Mouse (Mus musculus) MEL (cell line): ENCODE measurements around the gene Sarnp. TPM values are rescaled to one million over a fixed set of nuclear protein-coding genes. Genes with fewer than 3 reads are reported as not detected.

Experiments used
- DNase-seq: peaks from one replicate; pipeline ENCODE4 v3.0.0; 2011; ENCODE audit warnings: low read depth, low spot score
- H3K27ac ChIP-seq: 2 replicates; pipeline ENCODE4 v1.5.1; 2012; ENCODE audit warnings: low read depth, mild to moderate bottlenecking, control low read depth, low read length, moderate library complexity; ENCODE audit not compliant: control insufficient read depth
- H3K27me3 ChIP-seq, 2 experiments: fragments of 150-350 bp in 1 of 2; sonication (generic) in 1 of 2; 2 replicates each; pipeline ENCODE4 v1.6.1; 2012; ENCODE audit warnings: low read length in 2 of 2, mild to moderate bottlenecking in 2 of 2, improper control_type of control experiment in 1 of 2, moderate library complexity in 1 of 2; ENCODE audit not compliant: insufficient read depth in 2 of 2, control insufficient read depth in 1 of 2
- H3K36me3 ChIP-seq, 2 experiments: 2 replicates each; pipeline ENCODE4 v1.6.1; 2012 to 2014; ENCODE audit warnings: low read length in 2 of 2, improper control_type of control experiment in 1 of 2, inconsistent platforms in 1 of 2, mild to moderate bottlenecking in 1 of 2; ENCODE audit not compliant: insufficient read depth in 2 of 2, control insufficient read depth in 1 of 2
- H3K4me1 ChIP-seq, 2 experiments: fragments of 150-350 bp in 1 of 2; sonication (generic) in 1 of 2; 2 replicates each; pipeline ENCODE4 v1.6.1; 2012; ENCODE audit warnings: low read length in 2 of 2, improper control_type of control experiment in 1 of 2, mild to moderate bottlenecking in 1 of 2; ENCODE audit not compliant: insufficient read depth in 2 of 2, control insufficient read depth in 1 of 2
- H3K4me3 ChIP-seq, 2 experiments: fragments of 150-350 bp in 1 of 2; sonication (generic) in 1 of 2; 2 replicates each; pipeline ENCODE4 v1.5.1; 2012; ENCODE audit warnings: low read depth in 2 of 2, low read length in 2 of 2, mild to moderate bottlenecking in 2 of 2, moderate library complexity in 2 of 2, control low read depth in 1 of 2, improper control_type of control experiment in 1 of 2; ENCODE audit not compliant: control insufficient read depth in 1 of 2, insufficient read depth in 1 of 2
- H3K79me2 ChIP-seq: 2 replicates; pipeline ENCODE4 v1.6.1; 2012; ENCODE audit warnings: mild to moderate bottlenecking, low read length, moderate library complexity; ENCODE audit not compliant: control insufficient read depth, poor library complexity, insufficient read depth
- H3K9ac ChIP-seq: 2 replicates; pipeline ENCODE4 v1.6.1; 2012; ENCODE audit warnings: low read depth, mild to moderate bottlenecking, control low read depth, low read length, moderate library complexity; ENCODE audit not compliant: control insufficient read depth, poor library complexity, severe bottlenecking
- H3K9me3 ChIP-seq: fragments of 150-350 bp; sonication (generic); replicated peaks from 2 replicates; pipeline ENCODE4 v1.6.1; 2012; ENCODE audit warnings: mild to moderate bottlenecking, low read length, improper control_type of control experiment, moderate library complexity; ENCODE audit not compliant: insufficient read depth
- BHLHE40 ChIP-seq: IDR thresholded peaks from 2 replicates; pipeline ENCODE4 v1.6.1; 2012; ENCODE audit warnings: low read depth, mild to moderate bottlenecking, inconsistent platforms, low read length, improper control_type of control experiment, borderline replicate concordance
- CTCF ChIP-seq, 3 experiments: IDR thresholded peaks in 2 of 3; conservative IDR thresholded peaks in 1 of 3; 2 replicates each; pipeline ENCODE4 v1.5.1; 2011 to 2012; ENCODE audit warnings: low read length in 3 of 3, low read depth in 2 of 3, mild to moderate bottlenecking in 2 of 3, improper control_type of control experiment in 1 of 3, inconsistent platforms in 1 of 3, mixed read lengths in 1 of 3, moderate library complexity in 1 of 3; ENCODE audit not compliant: control insufficient read depth in 1 of 3, insufficient read depth in 1 of 3, poor library complexity in 1 of 3, severe bottlenecking in 1 of 3
- ETS1 ChIP-seq: IDR thresholded peaks from 2 replicates; pipeline ENCODE4 v1.6.1; 2012; ENCODE audit warnings: low read depth, mild to moderate bottlenecking, inconsistent platforms, low read length, improper control_type of control experiment, moderate library complexity
- MAX ChIP-seq: IDR thresholded peaks from 2 replicates; pipeline ENCODE4 v1.6.1; 2011; ENCODE audit warnings: low read length, improper control_type of control experiment
- MAZ ChIP-seq: IDR thresholded peaks from 2 replicates; pipeline ENCODE4 v1.6.1; 2012; ENCODE audit warnings: low read depth, mild to moderate bottlenecking, inconsistent platforms, low read length, improper control_type of control experiment
- MYB ChIP-seq: IDR thresholded peaks from 2 replicates; pipeline ENCODE4 v1.6.1; 2011; ENCODE audit warnings: mild to moderate bottlenecking, low read depth, low read length, improper control_type of control experiment
- MYC ChIP-seq: IDR thresholded peaks from 2 replicates; pipeline ENCODE4 v1.6.1; 2011; ENCODE audit warnings: low read depth, mild to moderate bottlenecking, low read length, improper control_type of control experiment, moderate library complexity
- NELFE ChIP-seq: IDR thresholded peaks from 2 replicates; pipeline ENCODE4 v1.6.1; 2011; ENCODE audit warnings: low read depth, low read length, improper control_type of control experiment
- POLR2AphosphoS5 ChIP-seq: IDR thresholded peaks from 2 replicates; pipeline ENCODE4 v1.6.1; 2012; ENCODE audit warnings: low read depth, borderline replicate concordance, mild to moderate bottlenecking, inconsistent platforms, low read length, moderate library complexity, mixed read lengths
- RAD21 ChIP-seq: IDR thresholded peaks from 2 replicates; pipeline ENCODE4 v1.6.1; 2011; ENCODE audit warnings: mild to moderate bottlenecking, low read depth, low read length, improper control_type of control experiment
- SMC3 ChIP-seq: IDR thresholded peaks from 2 replicates; pipeline ENCODE4 v1.6.1; 2011; ENCODE audit warnings: low read depth, low read length, improper control_type of control experiment
- TAL1 ChIP-seq: IDR thresholded peaks from 2 replicates; pipeline ENCODE4 v1.6.1; 2012; ENCODE audit warnings: mild to moderate bottlenecking, inconsistent platforms, low read length, moderate library complexity, mixed read lengths
- USF2 ChIP-seq, 2 experiments: IDR thresholded peaks; 2 replicates each; pipeline ENCODE4 v1.6.1; 2011 to 2012; ENCODE audit warnings: improper control_type of control experiment in 2 of 2, low read length in 2 of 2, borderline replicate concordance in 1 of 2, inconsistent platforms in 1 of 2, low read depth in 1 of 2, mild to moderate bottlenecking in 1 of 2; ENCODE audit not compliant: insufficient read depth in 1 of 2
- ZC3H11A ChIP-seq: IDR thresholded peaks from 2 replicates; pipeline ENCODE4 v1.6.1; 2012; ENCODE audit warnings: low read depth, mild to moderate bottlenecking, inconsistent platforms, low read length, improper control_type of control experiment
- ZNF384 ChIP-seq: IDR thresholded peaks from 2 replicates; pipeline ENCODE4 v1.6.1; 2012; ENCODE audit warnings: low read depth, mild to moderate bottlenecking, inconsistent platforms, low read length, improper control_type of control experiment
- polyA plus RNA-seq, 2 experiments: library from polyadenylated mRNA; stranded (reverse) in 1 of 2; unstranded in 1 of 2; fragments of >175 nt in 1 of 2; fragments of >200 nt in 1 of 2; gene quantifications; 2 replicates each; pipeline versions ENCODE4 v1.2.1 to v1.2.4; 2012; ENCODE audit warnings: low replicate concordance in 2 of 2, low read depth in 1 of 2; ENCODE audit not compliant: insufficient read length in 2 of 2, insufficient read depth in 1 of 2, missing spikeins in 1 of 2
- total RNA-seq: library from RNA; depleted of rRNA; stranded (reverse); fragments of 300-350 nt; gene quantifications from 2 replicates; pipeline ENCODE4 v1.2.3, GENCODE M21; 2012

Gene Sarnp
- total and polyA plus RNA-seq, 3 experiments, result 103 to 1,007 (median 189) TPM

- 0 out of 2 replicates have a peak, but pooled peaks have one; percentile 14 for TF ChIP-seq TAL1
- no peak for TF ChIP-seq BHLHE40
- no peak for TF ChIP-seq USF2 (IDR thresholded peaks at IDR 0.05; ENCODE audit: borderline replicate concordance in 1 of 2, insufficient read depth in 1 of 2, low read depth in 1 of 2, low read length in 2 of 2)
- TF ChIP-seq ETS1, result peak; percentile 58; the same call in 1 of the 2 replicates
- no peak for TF ChIP-seq MYB
- TF ChIP-seq NELFE, result no peak
- no peak for TF ChIP-seq ZC3H11A
These were observed 23.5 kb downstream of the Sarnp start (continued) for GRCm38 (mm10) chr10:128840612-128841011.

- peaks cover 15 to 21% of the 10 kb centered on the region in 2 experiments for H3K4me1 ChIP-seq
- peaks cover 28 to 49% of the 10 kb centered on the region in 2 experiments for H3K36me3 ChIP-seq
- no peak for DNase-seq
These were observed 26.1 kb downstream of the Sarnp start for GRCm38 (mm10) chr10:128843260-128843659.

GRCm38 (mm10) chr10:128845516-128845915, 28.4 kb downstream of the Sarnp start:
- Histone ChIP-seq H3K36me3 (peaks cover 8 to 62% of the 10 kb centered on the region in 2 experiments), H3K9ac (no peak overlapping the region), H3K79me2 (no peaks in the 10 kb centered on the region)

More at GRCm38 (mm10) chr10:128843260-128843659, 26.1 kb downstream of the Sarnp start:
- no peak overlapping the region for H3K27ac ChIP-seq
- TF ChIP-seq POLR2AphosphoS5 (no peak), MAZ (no peak)
- no peak overlapping the region for H3K4me3 ChIP-seq
- H3K9me3 ChIP-seq, result no peaks in the 10 kb centered on the region
- H3K27me3 ChIP-seq, result no peaks in the 10 kb centered on the region
- 0 out of 2 replicates have a peak, but pooled peaks cover 2% of the 10 kb centered on the region for H3K79me2 ChIP-seq
- H3K9ac ChIP-seq, result no peak overlapping the region

More at GRCm38 (mm10) chr10:128845516-128845915, 28.4 kb downstream of the Sarnp start:
- H3K4me3 ChIP-seq, result no peak overlapping the region
- no peak for TF ChIP-seq MYC
- TF ChIP-seq SMC3, result peak; percentile 43
- TF ChIP-seq USF2 (IDR thresholded peaks at IDR 0.05; ENCODE audit: borderline replicate concordance in 1 of 2, insufficient read depth in 1 of 2, low read depth in 1 of 2, low read length in 2 of 2), result no peak
- no peak for TF ChIP-seq MAX
- TF ChIP-seq ETS1, result no peak
- peak; percentile 14; the same call in 1 of the 2 replicates for TF ChIP-seq ZC3H11A
- TF ChIP-seq BHLHE40, result 0 out of 2 replicates have a peak, but pooled peaks have one; percentile 9
- TF ChIP-seq RAD21, result peak; percentile 40
- TF ChIP-seq CTCF (IDR thresholded peaks at IDR 0.05 in 2 of 3, conservative IDR thresholded peaks at IDR 0.05 in 1 of 3; ENCODE audit: control insufficient read depth in 1 of 3, insufficient read depth in 1 of 3, low read depth in 2 of 3, low read length in 3 of 3, poor library complexity in 1 of 3, severe bottlenecking in 1 of 3), result peak in 2 of 3 experiments; percentile 36 to 57; a peak in 4 of 6 replicates
- TF ChIP-seq ZNF384, result peak; percentile 81
- H3K9me3 ChIP-seq, result no peaks in the 10 kb centered on the region
- peak; percentile 45 for DNase-seq
- H3K27me3 ChIP-seq, result no peaks in the 10 kb centered on the region
- H3K27ac ChIP-seq, result no peak overlapping the region
- peaks cover 4 to 8% of the 10 kb centered on the region in 2 experiments; a peak in 3 of 4 replicates for H3K4me1 ChIP-seq
